Mouse (Mus musculus): ENCODE data around the gene Acaca. TPM values are rescaled to one million over a fixed set of nuclear protein-coding genes. Genes with fewer than 3 reads are reported as not detected.
A peak's percentile ranks its signal among the peaks of the same experiment; 100 is the strongest.

Acaca gene
- polyA plus RNA-seq, 1 experiment, result 49.9 TPM

- H3ac ChIP-seq (ENCODE audit: control insufficient read depth, insufficient read length), result no peak overlapping the region
- TF ChIP-seq MYOD1 (IDR thresholded peaks at IDR 0.05; ENCODE audit: control insufficient read depth in 1 of 3, insufficient read length in 2 of 3, low read depth in 2 of 3) (peak in 1 of 3 experiments; percentile 55), MYOG (IDR thresholded peaks at IDR 0.05; ENCODE audit: control insufficient read depth in 1 of 3, insufficient read depth in 1 of 3, insufficient read length in 2 of 3, low read depth in 2 of 3) (peak in 1 of 3 experiments; percentile 75), TCF3 (IDR thresholded peaks at IDR 0.05; ENCODE audit: insufficient read length, low read depth) (no peak), POLR2A (IDR thresholded peaks at IDR 0.05; ENCODE audit: insufficient read length, low read depth) (peak; percentile 36), CEBPB (IDR thresholded peaks at IDR 0.05; ENCODE audit: insufficient read depth, poor library complexity, severe bottlenecking) (peak; percentile 72; the same call in 1 of the 2 replicates), USF1 (IDR thresholded peaks at IDR 0.05; ENCODE audit: low read depth) (no peak), MAX (IDR thresholded peaks at IDR 0.05; ENCODE audit: low read depth) (no peak)
- peaks cover 71% of the 10 kb centered on the region for H3K79me2 ChIP-seq (ENCODE audit: control insufficient read depth, insufficient read depth)
- peaks cover 25% of the 10 kb centered on the region for H3K36me3 ChIP-seq (ENCODE audit: control insufficient read depth, insufficient read depth)
- H3K4me3 ChIP-seq, result no peak overlapping the region
- no peaks in the 10 kb centered on the region for H3K27me3 ChIP-seq (ENCODE audit: control insufficient read depth, insufficient read depth, insufficient read length)
- peak overlapping the region; percentile 38 for H3K4me2 ChIP-seq (ENCODE audit: low read depth)
These were observed 68.3 kb downstream of the Acaca start for GRCm38 (mm10) chr11:84197607-84198402.

- Histone ChIP-seq H3ac (ENCODE audit: control insufficient read depth, insufficient read length) (no peak overlapping the region), H3K4me3 (no peak overlapping the region), H3K27me3 (ENCODE audit: control insufficient read depth, insufficient read depth, insufficient read length) (no peaks in the 10 kb centered on the region), H3K79me2 (ENCODE audit: control insufficient read depth, insufficient read depth) (peaks cover 45% of the 10 kb centered on the region), H3K36me3 (ENCODE audit: control insufficient read depth, insufficient read depth) (peaks cover 3% of the 10 kb centered on the region), H3K4me2 (ENCODE audit: low read depth) (no peak overlapping the region)
- no peak for TF ChIP-seq MAX (IDR thresholded peaks at IDR 0.05; ENCODE audit: low read depth)
- no peak for TF ChIP-seq CEBPB (IDR thresholded peaks at IDR 0.05; ENCODE audit: insufficient read depth, poor library complexity, severe bottlenecking)
- no peak for TF ChIP-seq POLR2A (IDR thresholded peaks at IDR 0.05; ENCODE audit: insufficient read length, low read depth)
- no peak for TF ChIP-seq POLR2AphosphoS2 (IDR thresholded peaks at IDR 0.05; ENCODE audit: insufficient read length, low read depth)
- no peak for TF ChIP-seq REST (IDR thresholded peaks at IDR 0.05; ENCODE audit: insufficient read depth, insufficient read length)
- no peak for TF ChIP-seq SRF (IDR thresholded peaks at IDR 0.05; ENCODE audit: control insufficient read depth, insufficient read length, low read depth)
- no peak for TF ChIP-seq MYOD1 (IDR thresholded peaks at IDR 0.05; ENCODE audit: control insufficient read depth in 1 of 3, insufficient read length in 2 of 3, low read depth in 2 of 3)
These were observed 76.3 kb downstream of the Acaca start for GRCm38 (mm10) chr11:84205776-84206175.

DNA sequence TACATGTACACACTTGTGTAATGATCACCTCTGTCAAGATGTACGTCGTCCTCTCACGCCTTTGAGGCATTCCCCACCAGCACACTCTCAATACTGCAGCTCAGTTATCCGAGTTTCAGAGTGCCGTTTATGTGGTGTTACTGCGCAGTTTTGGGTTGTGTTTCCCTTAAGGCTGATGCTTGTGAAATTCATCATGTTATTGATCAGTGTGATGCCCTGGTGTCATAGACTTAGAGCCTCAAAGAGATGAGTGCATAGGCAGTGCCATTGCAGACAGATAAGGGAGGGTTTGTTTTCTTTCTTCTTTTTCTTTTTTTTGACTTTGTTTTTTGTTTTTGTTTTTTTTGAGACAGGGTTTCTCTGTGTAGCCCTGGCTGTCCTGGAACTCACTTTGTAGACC is 81.4 kb downstream of the Acaca start:
- Histone ChIP-seq H3K27me3 (ENCODE audit: control insufficient read depth, insufficient read depth, insufficient read length) (no peaks in the 10 kb centered on the region), H3K4me2 (ENCODE audit: low read depth) (no peak overlapping the region), H3K4me3 (no peak overlapping the region), H3ac (ENCODE audit: control insufficient read depth, insufficient read length) (no peak overlapping the region), H3K79me2 (ENCODE audit: control insufficient read depth, insufficient read depth) (peaks cover 34% of the 10 kb centered on the region), H3K36me3 (ENCODE audit: control insufficient read depth, insufficient read depth) (peaks cover 12% of the 10 kb centered on the region)
- TF ChIP-seq REST (IDR thresholded peaks at IDR 0.05; ENCODE audit: insufficient read depth, insufficient read length), result no peak
- TF ChIP-seq TCF12 (IDR thresholded peaks at IDR 0.05; ENCODE audit: insufficient read depth, poor library complexity, severe bottlenecking), result no peak
- TF ChIP-seq POLR2A (IDR thresholded peaks at IDR 0.05; ENCODE audit: insufficient read length, low read depth), result no peak
- TF ChIP-seq E2F4 (IDR thresholded peaks at IDR 0.05; ENCODE audit: insufficient read depth), result no peak
- TF ChIP-seq MAX (IDR thresholded peaks at IDR 0.05; ENCODE audit: low read depth), result no peak
- no peak for TF ChIP-seq USF1 (IDR thresholded peaks at IDR 0.05; ENCODE audit: low read depth)
- TF ChIP-seq CEBPB (IDR thresholded peaks at IDR 0.05; ENCODE audit: insufficient read depth, poor library complexity, severe bottlenecking), result no peak
- TF ChIP-seq MYOG (IDR thresholded peaks at IDR 0.05; ENCODE audit: control insufficient read depth in 1 of 3, insufficient read depth in 1 of 3, insufficient read length in 2 of 3, low read depth in 2 of 3), result no peak
- no peak for TF ChIP-seq TCF3 (IDR thresholded peaks at IDR 0.05; ENCODE audit: insufficient read length, low read depth)
- TF ChIP-seq SRF (IDR thresholded peaks at IDR 0.05; ENCODE audit: control insufficient read depth, insufficient read length, low read depth), result no peak
- no peak for TF ChIP-seq MYOD1 (IDR thresholded peaks at IDR 0.05; ENCODE audit: control insufficient read depth in 1 of 3, insufficient read length in 2 of 3, low read depth in 2 of 3)
- TF ChIP-seq POLR2AphosphoS2 (IDR thresholded peaks at IDR 0.05; ENCODE audit: insufficient read length, low read depth), result no peak

DNA sequence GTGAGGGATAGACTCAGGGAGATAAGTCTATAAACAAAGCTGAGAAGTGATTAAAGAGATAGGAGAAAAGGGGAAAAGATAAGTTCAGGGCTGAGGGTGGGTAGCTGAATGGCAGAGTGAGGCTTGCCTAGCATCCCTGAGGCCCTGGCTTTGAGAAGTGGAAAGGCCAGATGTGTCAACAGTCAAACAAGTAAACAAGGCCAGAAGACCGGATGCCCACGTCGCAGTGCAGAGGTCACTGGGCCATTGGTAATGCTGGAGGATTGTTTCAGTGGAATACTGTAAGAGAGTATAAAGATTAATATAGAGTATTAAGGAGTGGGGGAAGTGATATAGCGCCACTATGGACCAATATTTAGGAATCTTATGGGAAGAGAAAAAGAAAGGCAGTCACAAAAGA is 89.5 kb downstream of the Acaca start:
- TF ChIP-seq TCF12 (IDR thresholded peaks at IDR 0.05; ENCODE audit: insufficient read depth, poor library complexity, severe bottlenecking) (no peak), SRF (IDR thresholded peaks at IDR 0.05; ENCODE audit: control insufficient read depth, insufficient read length, low read depth) (no peak), MYOD1 (IDR thresholded peaks at IDR 0.05; ENCODE audit: control insufficient read depth in 1 of 3, insufficient read length in 2 of 3, low read depth in 2 of 3) (no peak), USF1 (IDR thresholded peaks at IDR 0.05; ENCODE audit: low read depth) (no peak), POLR2A (IDR thresholded peaks at IDR 0.05; ENCODE audit: insufficient read length, low read depth) (no peak), CEBPB (IDR thresholded peaks at IDR 0.05; ENCODE audit: insufficient read depth, poor library complexity, severe bottlenecking) (no peak), TCF3 (IDR thresholded peaks at IDR 0.05; ENCODE audit: insufficient read length, low read depth) (no peak), MYOG (IDR thresholded peaks at IDR 0.05; ENCODE audit: control insufficient read depth in 1 of 3, insufficient read depth in 1 of 3, insufficient read length in 2 of 3, low read depth in 2 of 3) (no peak), POLR2AphosphoS2 (IDR thresholded peaks at IDR 0.05; ENCODE audit: insufficient read length, low read depth) (no peak), E2F4 (IDR thresholded peaks at IDR 0.05; ENCODE audit: insufficient read depth) (no peak), MAX (IDR thresholded peaks at IDR 0.05; ENCODE audit: low read depth) (no peak)
- H3K4me2 ChIP-seq (ENCODE audit: low read depth), result no peak overlapping the region
- H3K27me3 ChIP-seq (ENCODE audit: control insufficient read depth, insufficient read depth, insufficient read length), result no peaks in the 10 kb centered on the region
- H3K36me3 ChIP-seq (ENCODE audit: control insufficient read depth, insufficient read depth), result peaks cover 32% of the 10 kb centered on the region
- H3K4me3 ChIP-seq, result no peak overlapping the region
- no peaks in the 10 kb centered on the region for H3K79me2 ChIP-seq (ENCODE audit: control insufficient read depth, insufficient read depth)
- no peak overlapping the region for H3ac ChIP-seq (ENCODE audit: control insufficient read depth, insufficient read length)
